Mouse (Mus musculus) stomach, postnatal 0 days (tissue): Measurements from ENCODE around the gene Hemk1.

Experiments
- CTCF ChIP-seq: IDR thresholded peaks from 2 replicates; pipeline ENCODE4 v1.5.1; 2016; ENCODE audit warnings: antibody characterized with exemption, low read depth, mild to moderate bottlenecking, moderate library complexity
- EP300 ChIP-seq: optimal IDR thresholded peaks from 2 replicates; pipeline ENCODE3; 2016; ENCODE audit warnings: antibody characterized with exemption

DNA sequence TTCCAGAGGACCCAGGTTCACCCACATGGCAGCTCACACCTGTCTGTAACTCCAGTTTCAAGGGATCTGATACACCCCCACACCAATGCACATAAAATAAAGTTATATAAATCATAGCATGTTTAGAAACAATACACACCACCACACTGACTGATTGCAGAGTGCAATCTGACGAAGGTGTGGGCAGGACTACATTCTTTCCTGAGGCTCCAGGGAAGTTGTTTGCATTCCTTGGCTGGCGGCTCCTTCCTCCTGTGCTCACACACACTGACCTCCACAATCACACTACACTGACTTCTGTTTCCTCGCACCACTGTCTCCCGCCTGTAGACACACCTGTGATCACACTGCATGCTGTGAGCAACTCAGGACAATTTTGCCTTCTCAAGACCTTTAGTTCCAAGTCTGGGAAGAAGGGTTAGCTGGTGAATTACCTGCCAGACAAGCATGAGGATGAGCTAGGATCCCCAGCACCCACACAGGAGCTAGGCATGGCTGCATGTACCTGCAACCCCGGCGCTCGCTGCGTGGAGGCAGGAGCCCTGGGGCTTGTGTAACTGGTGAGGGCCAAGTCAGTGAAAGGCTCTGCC is 15.6 kb downstream of the Hemk1 start:
- TF ChIP-seq CTCF, result no peak
- TF ChIP-seq EP300, result no peak
